In the genomic region with DNA sequence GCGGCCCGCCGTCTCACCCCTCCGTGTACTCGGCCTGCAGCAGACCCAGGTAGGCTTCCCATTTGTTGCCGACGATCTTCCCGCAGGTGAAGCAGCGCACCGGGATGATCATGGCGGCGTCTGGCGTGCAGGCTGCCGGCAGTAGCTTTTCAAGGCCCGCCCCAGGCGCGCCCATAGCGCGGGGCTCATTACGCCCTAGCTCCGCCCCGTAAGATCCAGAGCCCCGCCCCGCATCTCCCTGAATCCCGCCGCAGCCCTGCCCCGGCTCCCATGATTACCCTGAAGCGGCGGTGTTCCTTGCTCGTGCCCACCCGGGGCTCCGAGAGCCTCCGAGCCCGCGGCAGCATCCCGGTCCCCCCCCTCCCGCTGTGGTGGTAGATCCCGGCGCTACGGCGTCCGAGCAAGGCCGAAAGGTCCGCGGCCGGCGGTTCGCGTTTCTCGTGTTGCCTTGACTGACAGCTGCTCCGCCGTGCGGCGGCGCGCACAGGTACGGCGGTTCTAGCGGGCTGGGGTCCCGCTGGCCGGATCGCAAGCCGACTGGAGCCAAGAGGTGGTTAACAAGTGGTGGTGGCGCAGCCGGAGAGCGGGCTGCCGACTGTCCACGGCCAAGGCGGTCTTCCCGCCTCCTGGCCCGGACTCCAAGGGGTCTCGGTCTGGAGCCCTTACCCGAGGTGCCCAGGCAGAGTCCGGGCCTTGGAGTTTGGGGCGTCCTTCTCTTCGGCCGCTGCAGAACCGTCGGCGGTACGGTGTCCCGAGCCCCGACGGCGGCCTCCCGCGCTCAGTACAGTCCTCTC, we compare ENCODE assay signal across 8 mouse cellular contexts. TPM values are rescaled to one million over a fixed set of nuclear protein-coding genes. Genes with fewer than 3 reads are reported as not detected.
DNase-seq lines count a peak whose midpoint lies in the region; ATAC-seq lines count a peak whose summit lies in the region.

Gene Polr2l, minus strand, starts transcription at position 122 of the 794 bp plus-strand sequence.
Gene Tspan4, plus strand, starts transcription at position 230 of the 794 bp plus-strand sequence.

- no peaks in the 10 kb centered on the region for H3K9me3 ChIP-seq in hindbrain, embryonic 10.5 days

- H3K36me3 ChIP-seq in hindbrain, embryonic 10.5 days, result peaks cover 28% of the 10 kb centered on the region

- ATAC-seq in frontal cortex, adult (ENCODE audit: low TSS enrichment), result peak; percentile 68

- peak within 1 kb of the TSS; percentile 65 for H3K4me3 ChIP-seq in hindbrain, embryonic 10.5 days

- under 1% methylated on average over 87 of the region's 87 CpGs for WGBS in hindbrain, embryonic 10.5 days

- H3K27me3 ChIP-seq in hindbrain, embryonic 10.5 days (ENCODE audit: insufficient read depth, poor library complexity, severe bottlenecking), result peaks cover 26% of the 10 kb centered on the region

- H3K27ac ChIP-seq in hindbrain, embryonic 10.5 days, result peak within 1 kb of the TSS; percentile 99

- peaks cover 51% of the 10 kb centered on the region for H3K4me1 ChIP-seq in hindbrain, embryonic 10.5 days (replicated peaks)

- DNase-seq in NIH3T3 (ENCODE audit: low read depth), result peak; percentile 88
- peak; percentile 89 for DNase-seq in cerebellum, adult 8-10 months
- peak; percentile 90 for DNase-seq in hindbrain, embryonic 10.5 days (ENCODE audit: low spot score)
- peak; percentile 82 to 92 for DNase-seq in layer of hippocampus, postnatal 14 days (ENCODE audit: low spot score in 2 of 2)
- DNase-seq in lung, postnatal 36 days, result peak; percentile 89
- DNase-seq in retina, embryonic 14.5 days (ENCODE audit: low spot score), result peak; percentile 88
- peak; percentile 91 for DNase-seq in thymus, postnatal 4 days

RNA-seq across cellular contexts. Expression of gene Polr2l, which starts in this region (rescaled TPM):
- 89.5 and 90.0 TPM in 2 replicates for polyA plus RNA-seq in hindbrain, embryonic 10.5 days (2016; fragmentation: Nextera tagmentation; extraction: Ambion mirVana)
- total RNA-seq in layer of hippocampus, postnatal 14 days (2021), result 10 to 100 TPM; 43.9 to 50.4 TPM

RNA-seq across cellular contexts. Expression of gene Tspan4, which starts in this region (rescaled TPM):
- polyA plus RNA-seq in hindbrain, embryonic 10.5 days (2016; fragmentation: Nextera tagmentation; extraction: Ambion mirVana), result 36.3 and 38.6 TPM in 2 replicates
- 10 to 100 TPM; 24.5 to 28.7 TPM for total RNA-seq in layer of hippocampus, postnatal 14 days (2021)

Comparison
In these comparisons a context has a peak if more than half of its experiments do, and no peak if none do; other contexts are left out.
1. Peak in every context shown above with its lines: DNase-seq, ATAC-seq, H3K4me3 ChIP-seq and H3K27ac ChIP-seq.